Mouse (Mus musculus) liver, embryonic 14.5 days (tissue): ENCODE measurements around the gene Tgfbr1.

Source experiments
- CTCF ChIP-seq: IDR thresholded peaks from 2 replicates; pipeline ENCODE4 v1.5.1; 2016; ENCODE audit warnings: antibody characterized with exemption, low read depth, control low read depth
- EP300 ChIP-seq: IDR thresholded peaks from 2 replicates; pipeline ENCODE4 v1.6.1; 2016; ENCODE audit warnings: antibody characterized with exemption, low read depth

DNA sequence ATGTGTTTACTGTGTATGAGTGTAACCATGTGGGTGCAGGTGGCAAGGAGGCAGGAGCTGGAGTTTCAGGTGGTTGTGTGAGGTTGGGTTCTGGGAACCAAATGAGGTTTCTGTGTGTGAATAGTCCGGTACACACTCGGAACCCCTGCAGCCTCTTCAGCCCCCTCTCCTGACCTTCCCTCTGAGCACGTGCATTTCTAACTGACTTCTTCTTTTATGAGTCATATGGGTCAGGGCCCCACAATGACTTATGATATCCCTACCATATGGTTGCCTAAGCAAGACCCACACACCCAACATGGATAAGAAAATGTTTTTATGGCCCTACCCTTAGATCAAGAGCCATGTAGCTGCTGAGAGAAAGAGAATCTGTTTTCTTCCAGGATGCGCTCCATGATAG, 6.0 kb upstream of the Tgfbr1 start:
- TF ChIP-seq CTCF: no peak
- TF ChIP-seq EP300: no peak
